25 mouse cellular contexts compared by ENCODE assay signal in genomic region chr9:44643103-44643502, GRCm38 (mm10). TPM values are rescaled to one million over a fixed set of nuclear protein-coding genes. Genes with fewer than 3 reads are reported as not detected.
"Had no signal": no experiment of that assay in that cellular context is flagged by ENCODE, and none has a peak within 500 bp of the region (broad histone marks: within the 10 kb centered on the region; RNA-seq: fewer than 3 reads in every experiment).

No protein-coding gene starts in this region.

- H3K36me3 ChIP-seq: stomach, embryonic 15.5 days had no signal

- H3K4me3 ChIP-seq: liver, embryonic 15.5 days; lung, embryonic 15.5 days; megakaryocyte, embryonic 14.5 days; midbrain, embryonic 12.5 days; neural tube, embryonic 12.5 days; stomach, embryonic 15.5 days had no signal

- H3K27me3 ChIP-seq: liver, embryonic 15.5 days; lung, embryonic 15.5 days; megakaryocyte, embryonic 14.5 days; midbrain, embryonic 12.5 days; neural tube, embryonic 12.5 days; stomach, embryonic 15.5 days had no signal

- H3K9ac ChIP-seq: liver, embryonic 15.5 days; liver, postnatal 0 days; lung, embryonic 15.5 days; midbrain, embryonic 12.5 days; neural tube, embryonic 12.5 days; stomach, embryonic 15.5 days had no signal

- ATAC-seq: liver, postnatal 0 days; lung, postnatal 0 days; midbrain, embryonic 16.5 days had no signal

- H3K27ac ChIP-seq: liver, embryonic 15.5 days; lung, embryonic 15.5 days; macrophage; midbrain, embryonic 12.5 days; neural tube, embryonic 12.5 days; stomach, embryonic 15.5 days; stomach, postnatal 0 days had no signal

- H3K4me1 ChIP-seq: midbrain, embryonic 12.5 days; neural tube, embryonic 12.5 days; stomach, embryonic 15.5 days had no signal

- H3K4me2 ChIP-seq: liver, embryonic 15.5 days; lung, embryonic 15.5 days; midbrain, embryonic 12.5 days; neural tube, embryonic 12.5 days; stomach, embryonic 15.5 days had no signal

- DNase-seq: liver, postnatal 0 days; lung, adult 2 months; lung, postnatal 14 days; lung, postnatal 36 days; midbrain, embryonic 14.5 days; right cerebral cortex, postnatal 14 days; thymus, adult 2 months; thymus, postnatal 25 days; thymus, postnatal 4 days had no signal

- H3K9me3 ChIP-seq: liver, embryonic 15.5 days; lung, embryonic 15.5 days; midbrain, embryonic 12.5 days; neural tube, embryonic 12.5 days; stomach, embryonic 15.5 days had no signal

RNA-seq across cellular contexts. Expression of gene Treh, which starts 29.9 kb away (rescaled TPM):
- total RNA-seq: megakaryocyte progenitor cell, adult 5-6 weeks; monocyte, adult 5-6 weeks; neutrophil, adult 5-6 weeks had no signal
- polyA plus RNA-seq: liver, embryonic 15.5 days; lung, adult 2 months; lung, embryonic 15.5 days; lung, postnatal 0 days; macrophage; midbrain, embryonic 12.5 days; midbrain, embryonic 14.5 days; midbrain, embryonic 16.5 days; neural tube, embryonic 12.5 days; neural tube, embryonic 14.5 days; spleen, adult 2 months; stomach, postnatal 0 days; urinary bladder, adult 2 months had no signal
